Mouse (Mus musculus): ENCODE measurements at regions not wholly inside any gene's neighbourhood (a gene's known extent, or its start where the extent isn't known, plus 50 kb on each side); places are given as distances from the start of the nearest gene placed in this dataset.

DNA sequence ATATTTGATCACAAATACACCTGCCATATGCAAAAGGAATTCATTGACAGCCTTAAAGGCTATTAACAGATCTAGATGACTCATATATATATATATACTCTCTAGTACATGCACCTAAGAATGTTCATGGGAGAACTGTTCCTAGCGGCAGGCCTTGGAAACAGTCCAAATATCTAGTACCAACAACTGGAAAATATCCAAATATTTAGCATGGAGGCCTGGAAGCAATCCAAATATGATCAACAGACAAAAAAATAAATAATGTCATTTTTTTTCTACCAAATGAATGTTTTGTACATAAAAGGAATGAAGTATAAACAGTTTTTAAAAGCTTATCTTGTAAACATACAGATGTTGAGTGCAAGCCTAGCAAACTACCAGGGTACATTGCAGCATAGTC lies 1354.6 kb upstream of the Lrrc6 start:
- TF ChIP-seq CTCF (IDR thresholded peaks at IDR 0.05; ENCODE audit: extremely low read depth, insufficient read depth, low read length) = no peak
- TF ChIP-seq POLR2A (IDR thresholded peaks at IDR 0.05; ENCODE audit: extremely low read depth, insufficient read depth, low read length) = no peak
